Mouse (Mus musculus): Measurements from ENCODE around the gene Acmsd. TPM values are rescaled to one million over a fixed set of nuclear protein-coding genes. Genes with fewer than 3 reads are reported as not detected.

Acmsd gene
- not detected in 2 replicates for polyA plus RNA-seq (2011; ENCODE audit: insufficient read length, low read depth, missing spikeins)

- Histone ChIP-seq H3K4me3 (ENCODE audit: insufficient read depth, low read length) (no peak within 1 kb of the TSS), H3K4me1 (ENCODE audit: control insufficient read depth, insufficient read depth, low read length) (no peaks in the 10 kb centered on the region), H3K27ac (ENCODE audit: insufficient read depth, low read length) (no peak within 1 kb of the TSS)
- no peak for TF ChIP-seq POLR2A (IDR thresholded peaks at IDR 0.05; ENCODE audit: low read depth, low read length)
- no peak for TF ChIP-seq CTCF (IDR thresholded peaks at IDR 0.05; ENCODE audit: borderline replicate concordance, insufficient read depth, low read length)
Measured at GRCm38 (mm10) chr1:127729096-127729495, at the start of gene Acmsd. TSS of gene Acmsd (plus strand) at chr1:127729413.

- peak; percentile 55; the same call in 1 of the 2 replicates for TF ChIP-seq CTCF (IDR thresholded peaks at IDR 0.05; ENCODE audit: borderline replicate concordance, insufficient read depth, low read length)
- no peak for TF ChIP-seq POLR2A (IDR thresholded peaks at IDR 0.05; ENCODE audit: low read depth, low read length)
- Histone ChIP-seq H3K4me1 (ENCODE audit: control insufficient read depth, insufficient read depth, low read length) (0 out of 2 replicates have a peak, but pooled peaks cover 2% of the 10 kb centered on the region), H3K4me3 (ENCODE audit: insufficient read depth, low read length) (no peak within 1 kb of the TSS), H3K27ac (ENCODE audit: insufficient read depth, low read length) (no peak within 1 kb of the TSS)
Measured at GRCm38 (mm10) chr1:127679498-127680133, 49.6 kb upstream of the Acmsd start, which contains the start of gene Tmem163. TSS of gene Tmem163 (minus strand) at chr1:127679548.

DNA sequence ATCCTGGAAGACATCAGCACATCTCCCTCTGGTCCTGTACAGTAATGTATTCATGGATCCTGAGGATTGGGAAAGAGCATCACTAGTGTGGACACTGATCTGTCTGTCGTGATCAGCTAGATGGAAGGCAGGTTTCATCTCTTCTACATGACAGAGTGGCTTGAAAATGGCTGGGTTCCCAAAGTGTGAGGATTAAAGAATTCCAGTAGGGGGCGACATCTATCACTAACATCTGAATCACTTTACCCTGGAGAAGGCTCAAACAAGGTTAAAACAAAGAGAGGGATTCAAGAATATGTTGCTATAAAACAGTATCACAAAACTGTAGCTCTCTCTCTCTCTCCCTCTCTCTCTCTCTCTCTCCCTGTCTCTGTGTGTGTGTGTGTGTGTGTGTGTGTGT lies 32.7 kb upstream of the Acmsd start:
- no peak overlapping the region for H3K4me3 ChIP-seq (ENCODE audit: insufficient read depth, low read length)
- no peak overlapping the region for H3K27ac ChIP-seq (ENCODE audit: insufficient read depth, low read length)
- no peaks in the 10 kb centered on the region for H3K4me1 ChIP-seq (ENCODE audit: control insufficient read depth, insufficient read depth, low read length)
- TF ChIP-seq CTCF (IDR thresholded peaks at IDR 0.05; ENCODE audit: borderline replicate concordance, insufficient read depth, low read length) (no peak), POLR2A (IDR thresholded peaks at IDR 0.05; ENCODE audit: low read depth, low read length) (no peak)

DNA sequence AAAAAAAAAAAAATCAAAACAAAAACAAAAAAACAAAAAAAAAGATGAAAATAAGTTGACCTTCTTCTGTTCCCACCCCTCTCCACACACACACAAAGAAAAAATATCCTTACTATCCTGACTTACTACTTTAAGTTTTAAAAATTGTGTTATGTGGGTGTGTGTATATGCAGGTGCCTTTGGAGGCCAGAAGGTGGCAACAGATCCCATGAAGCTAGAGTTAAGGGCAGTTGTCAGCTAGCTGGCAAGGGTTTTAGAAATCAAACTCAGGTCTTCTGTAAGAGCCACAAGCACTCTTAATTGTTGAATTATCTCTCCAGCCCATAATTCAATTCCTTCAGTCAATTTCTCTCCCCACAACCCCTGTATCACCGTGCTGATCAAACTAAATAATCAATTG lies 27.0 kb upstream of the Acmsd start:
- no peak for TF ChIP-seq POLR2A (IDR thresholded peaks at IDR 0.05; ENCODE audit: low read depth, low read length)
- no peaks in the 10 kb centered on the region for H3K4me1 ChIP-seq (ENCODE audit: control insufficient read depth, insufficient read depth, low read length)
- H3K27ac ChIP-seq (ENCODE audit: insufficient read depth, low read length): no peak overlapping the region
- H3K4me3 ChIP-seq (ENCODE audit: insufficient read depth, low read length): no peak overlapping the region

DNA sequence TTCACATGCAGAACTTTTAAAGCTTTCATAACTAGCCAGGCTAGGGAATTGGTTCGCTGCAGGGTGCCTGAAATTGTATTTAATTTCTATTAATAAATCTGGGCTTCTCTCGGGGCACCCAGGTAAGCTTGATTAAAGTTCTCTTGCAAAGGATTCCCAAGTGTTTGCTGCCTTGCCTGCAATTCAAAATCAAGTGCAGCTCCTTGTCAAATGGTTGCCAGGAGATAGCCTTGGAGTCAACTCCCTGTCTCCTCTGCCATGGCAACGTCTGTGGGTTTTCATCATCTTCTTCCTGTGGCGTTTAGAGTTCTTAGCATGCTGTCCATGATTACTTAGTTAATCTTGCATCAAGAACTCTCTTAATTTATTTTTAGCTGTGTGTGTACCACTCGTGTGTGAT lies 22.9 kb upstream of the Acmsd start:
- Histone ChIP-seq H3K27ac (ENCODE audit: insufficient read depth, low read length) (no peak overlapping the region), H3K4me1 (ENCODE audit: control insufficient read depth, insufficient read depth, low read length) (no peaks in the 10 kb centered on the region), H3K4me3 (ENCODE audit: insufficient read depth, low read length) (no peak overlapping the region)
- TF ChIP-seq POLR2A (IDR thresholded peaks at IDR 0.05; ENCODE audit: low read depth, low read length): no peak
- no peak for TF ChIP-seq CTCF (IDR thresholded peaks at IDR 0.05; ENCODE audit: borderline replicate concordance, insufficient read depth, low read length)

GRCm38 (mm10) chr1:127716441-127716840 lies 12.8 kb upstream of the Acmsd start:
- Histone ChIP-seq H3K4me3 (ENCODE audit: insufficient read depth, low read length) (no peak overlapping the region), H3K4me1 (ENCODE audit: control insufficient read depth, insufficient read depth, low read length) (no peaks in the 10 kb centered on the region), H3K27ac (ENCODE audit: insufficient read depth, low read length) (no peak overlapping the region)
- TF ChIP-seq CTCF (IDR thresholded peaks at IDR 0.05; ENCODE audit: borderline replicate concordance, insufficient read depth, low read length): no peak
- no peak for TF ChIP-seq POLR2A (IDR thresholded peaks at IDR 0.05; ENCODE audit: low read depth, low read length)

DNA sequence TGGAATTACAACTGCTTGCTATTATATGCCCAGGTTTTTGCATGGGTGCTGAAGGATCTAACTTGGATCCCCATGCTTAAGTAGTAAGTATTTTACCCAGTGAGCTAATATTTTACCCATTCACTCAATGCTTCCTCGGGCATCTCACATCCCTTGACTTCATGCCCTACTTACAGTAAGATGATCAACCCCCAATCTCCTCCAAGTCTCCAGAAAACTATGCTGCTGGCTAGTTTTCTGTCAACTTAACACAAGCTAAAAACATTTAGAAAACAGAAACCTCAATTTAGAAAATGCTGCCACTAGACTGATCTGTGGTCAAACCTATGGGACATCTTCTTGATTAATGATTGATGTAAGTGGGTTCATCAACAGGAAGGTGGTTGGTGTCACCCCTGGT lies 10.9 kb upstream of the Acmsd start:
- no peaks in the 10 kb centered on the region for H3K4me1 ChIP-seq (ENCODE audit: control insufficient read depth, insufficient read depth, low read length)
- TF ChIP-seq CTCF (IDR thresholded peaks at IDR 0.05; ENCODE audit: borderline replicate concordance, insufficient read depth, low read length) (no peak), POLR2A (IDR thresholded peaks at IDR 0.05; ENCODE audit: low read depth, low read length) (no peak)
- no peak overlapping the region for H3K4me3 ChIP-seq (ENCODE audit: insufficient read depth, low read length)
- no peak overlapping the region for H3K27ac ChIP-seq (ENCODE audit: insufficient read depth, low read length)

GRCm38 (mm10) chr1:127723596-127723995 lies 5.6 kb upstream of the Acmsd start:
- Histone ChIP-seq H3K27ac (ENCODE audit: insufficient read depth, low read length) (no peak overlapping the region), H3K4me3 (ENCODE audit: insufficient read depth, low read length) (no peak overlapping the region), H3K4me1 (ENCODE audit: control insufficient read depth, insufficient read depth, low read length) (no peaks in the 10 kb centered on the region)
- TF ChIP-seq POLR2A (IDR thresholded peaks at IDR 0.05; ENCODE audit: low read depth, low read length) (no peak), CTCF (IDR thresholded peaks at IDR 0.05; ENCODE audit: borderline replicate concordance, insufficient read depth, low read length) (no peak)

- Histone ChIP-seq H3K4me3 (ENCODE audit: insufficient read depth, low read length) (no peak overlapping the region), H3K4me1 (ENCODE audit: control insufficient read depth, insufficient read depth, low read length) (no peaks in the 10 kb centered on the region), H3K27ac (ENCODE audit: insufficient read depth, low read length) (no peak overlapping the region)
- TF ChIP-seq CTCF (IDR thresholded peaks at IDR 0.05; ENCODE audit: borderline replicate concordance, insufficient read depth, low read length): no peak
- TF ChIP-seq POLR2A (IDR thresholded peaks at IDR 0.05; ENCODE audit: low read depth, low read length): no peak
Measured at GRCm38 (mm10) chr1:127731086-127731485, 1.9 kb downstream of the Acmsd start.

DNA sequence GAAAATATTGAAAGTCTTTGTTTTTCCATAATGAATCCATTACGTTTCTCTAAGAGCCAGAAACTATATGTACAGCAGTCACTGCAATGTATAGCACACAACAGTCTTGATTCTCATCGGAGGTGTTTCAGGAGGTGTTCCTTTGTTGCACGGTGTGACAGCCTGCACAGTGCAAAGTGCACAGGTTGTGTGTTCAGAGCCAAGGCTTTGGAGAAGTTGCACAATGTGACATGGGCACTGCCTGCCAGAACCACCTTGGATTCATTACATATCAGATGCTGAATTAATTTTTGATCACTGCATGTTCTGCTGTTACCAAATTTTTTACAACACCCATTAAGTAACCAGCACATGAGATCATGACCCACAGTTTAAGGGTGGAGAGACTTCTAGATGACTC lies 3.2 kb downstream of the Acmsd start:
- no peak for TF ChIP-seq POLR2A (IDR thresholded peaks at IDR 0.05; ENCODE audit: low read depth, low read length)
- no peak for TF ChIP-seq CTCF (IDR thresholded peaks at IDR 0.05; ENCODE audit: borderline replicate concordance, insufficient read depth, low read length)
- Histone ChIP-seq H3K27ac (ENCODE audit: insufficient read depth, low read length) (no peak overlapping the region), H3K4me1 (ENCODE audit: control insufficient read depth, insufficient read depth, low read length) (no peaks in the 10 kb centered on the region), H3K4me3 (ENCODE audit: insufficient read depth, low read length) (no peak overlapping the region)

Data from embryonic fibroblast, embryonic 13.5 days (primary cell).